Mouse (Mus musculus): ENCODE measurements at regions not wholly inside any gene's neighbourhood (a gene's known extent, or its start where the extent isn't known, plus 50 kb on each side); places are given as distances from the start of the nearest gene placed in this dataset.

GRCm38 (mm10) chr1:137461189-137461588, 500.9 kb upstream of the Nr5a2 start:
- 100% methylated on average over 1 of the region's 1 CpGs for WGBS

GRCm38 (mm10) chr1:137453446-137454208, 493.4 kb upstream of the Nr5a2 start:
- Histone ChIP-seq H3K4me1 (ENCODE audit: control insufficient read depth, insufficient read depth, insufficient read length) (no peaks in the 10 kb centered on the region), H3K27ac (ENCODE audit: insufficient read depth, low read length) (no peak overlapping the region), H3K27me3 (ENCODE audit: control insufficient read depth, insufficient read depth, low read length) (no peaks in the 10 kb centered on the region), H3K36me3 (ENCODE audit: control insufficient read depth, insufficient read depth, low read length) (no peaks in the 10 kb centered on the region), H3K4me3 (ENCODE audit: extremely low read depth, insufficient read depth, insufficient read length) (no peak overlapping the region)
- no peak for TF ChIP-seq CTCF (IDR thresholded peaks at IDR 0.05; ENCODE audit: extremely low read depth, insufficient read depth, insufficient read length, insufficient replicate concordance)
- TF ChIP-seq POLR2A (IDR thresholded peaks at IDR 0.05; ENCODE audit: low read depth, low read length): no peak
- DNase-seq (ENCODE audit: low read depth in 1 of 2, low spot score in 2 of 2): no peak
- 87% methylated on average over 7 of the region's 7 CpGs for WGBS

More at GRCm38 (mm10) chr1:137461189-137461588, 500.9 kb upstream of the Nr5a2 start:
- DNase-seq (ENCODE audit: low read depth in 1 of 2, low spot score in 2 of 2): no peak
- Histone ChIP-seq H3K36me3 (ENCODE audit: control insufficient read depth, insufficient read depth, low read length) (no peaks in the 10 kb centered on the region), H3K27ac (ENCODE audit: insufficient read depth, low read length) (no peak overlapping the region), H3K4me3 (ENCODE audit: extremely low read depth, insufficient read depth, insufficient read length) (no peak overlapping the region), H3K4me1 (ENCODE audit: control insufficient read depth, insufficient read depth, insufficient read length) (no peaks in the 10 kb centered on the region), H3K27me3 (ENCODE audit: control insufficient read depth, insufficient read depth, low read length) (no peaks in the 10 kb centered on the region)
- TF ChIP-seq CTCF (IDR thresholded peaks at IDR 0.05; ENCODE audit: extremely low read depth, insufficient read depth, insufficient read length, insufficient replicate concordance) (no peak), POLR2A (IDR thresholded peaks at IDR 0.05; ENCODE audit: low read depth, low read length) (no peak)

DNA sequence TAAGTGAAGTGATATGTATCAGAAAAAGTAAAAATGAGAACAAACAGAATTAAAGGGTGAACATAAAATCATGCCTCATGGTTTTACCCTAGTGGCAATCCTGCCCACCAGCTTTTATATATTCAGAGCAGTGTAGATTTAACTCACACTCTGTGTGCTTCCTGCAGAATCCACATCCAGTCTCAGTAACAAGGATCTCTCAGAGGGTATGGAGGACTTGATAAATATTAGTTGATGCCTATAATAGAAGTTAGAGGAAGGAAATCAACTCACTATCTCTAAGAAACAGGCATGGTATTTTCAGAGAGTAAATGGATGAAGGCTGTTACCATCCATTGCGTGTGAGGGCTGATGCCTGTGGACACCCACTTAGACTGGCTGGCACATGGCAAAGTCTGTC, 492.5 kb upstream of the Nr5a2 start:
- H3K4me1 ChIP-seq (ENCODE audit: control insufficient read depth, insufficient read depth, insufficient read length): no peaks in the 10 kb centered on the region

GRCm38 (mm10) chr1:137446497-137446896, 486.2 kb upstream of the Nr5a2 start:
- Histone ChIP-seq H3K4me1 (ENCODE audit: control insufficient read depth, insufficient read depth, insufficient read length) (no peaks in the 10 kb centered on the region), H3K36me3 (ENCODE audit: control insufficient read depth, insufficient read depth, low read length) (no peaks in the 10 kb centered on the region), H3K27ac (ENCODE audit: insufficient read depth, low read length) (no peak overlapping the region), H3K27me3 (ENCODE audit: control insufficient read depth, insufficient read depth, low read length) (no peaks in the 10 kb centered on the region), H3K4me3 (ENCODE audit: extremely low read depth, insufficient read depth, insufficient read length) (no peak overlapping the region)
- DNase-seq (ENCODE audit: low read depth in 1 of 2, low spot score in 2 of 2): no peak
- TF ChIP-seq CTCF (IDR thresholded peaks at IDR 0.05; ENCODE audit: extremely low read depth, insufficient read depth, insufficient read length, insufficient replicate concordance) (no peak), POLR2A (IDR thresholded peaks at IDR 0.05; ENCODE audit: low read depth, low read length) (no peak)
- WGBS: 84% methylated on average over 3 of the region's 3 CpGs

More for the DNA sequence above, 492.5 kb upstream of the Nr5a2 start:
- Histone ChIP-seq H3K27ac (ENCODE audit: insufficient read depth, low read length) (no peak overlapping the region), H3K27me3 (ENCODE audit: control insufficient read depth, insufficient read depth, low read length) (no peaks in the 10 kb centered on the region), H3K36me3 (ENCODE audit: control insufficient read depth, insufficient read depth, low read length) (no peaks in the 10 kb centered on the region), H3K4me3 (ENCODE audit: extremely low read depth, insufficient read depth, insufficient read length) (no peak overlapping the region)
- TF ChIP-seq CTCF (IDR thresholded peaks at IDR 0.05; ENCODE audit: extremely low read depth, insufficient read depth, insufficient read length, insufficient replicate concordance): no peak
- no peak for TF ChIP-seq POLR2A (IDR thresholded peaks at IDR 0.05; ENCODE audit: low read depth, low read length)
- no peak for DNase-seq (ENCODE audit: low read depth in 1 of 2, low spot score in 2 of 2)
- 78% methylated on average over 1 of the region's 1 CpGs for WGBS

GRCm38 (mm10) chr1:137428110-137428509, 467.9 kb upstream of the Nr5a2 start:
- WGBS: 95% methylated on average over 1 of the region's 1 CpGs
- Histone ChIP-seq H3K27ac (ENCODE audit: insufficient read depth, low read length) (no peak overlapping the region), H3K4me1 (ENCODE audit: control insufficient read depth, insufficient read depth, insufficient read length) (no peaks in the 10 kb centered on the region), H3K36me3 (ENCODE audit: control insufficient read depth, insufficient read depth, low read length) (no peaks in the 10 kb centered on the region), H3K27me3 (ENCODE audit: control insufficient read depth, insufficient read depth, low read length) (no peaks in the 10 kb centered on the region), H3K4me3 (ENCODE audit: extremely low read depth, insufficient read depth, insufficient read length) (no peak overlapping the region)
- DNase-seq (ENCODE audit: low read depth in 1 of 2, low spot score in 2 of 2): no peak
- TF ChIP-seq POLR2A (IDR thresholded peaks at IDR 0.05; ENCODE audit: low read depth, low read length) (no peak), CTCF (IDR thresholded peaks at IDR 0.05; ENCODE audit: extremely low read depth, insufficient read depth, insufficient read length, insufficient replicate concordance) (no peak)

DNA sequence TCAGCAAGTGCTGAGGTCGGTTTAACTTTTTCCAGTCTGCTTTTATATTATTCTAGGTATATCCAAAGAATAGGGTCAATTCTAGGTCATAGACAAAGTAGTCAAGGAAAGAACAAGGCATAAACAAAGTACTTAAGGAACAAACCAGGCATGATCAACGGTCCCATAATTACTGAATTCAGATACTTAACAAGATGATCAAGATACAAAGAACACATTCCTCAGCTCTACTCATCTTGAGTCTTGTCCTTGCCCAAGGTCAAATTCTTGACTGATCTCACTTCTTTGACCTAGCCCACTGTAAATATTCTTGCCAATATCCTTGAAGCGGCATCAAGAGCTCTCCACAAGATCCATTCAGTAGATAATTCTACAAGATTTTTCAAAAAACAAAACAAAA, 458.1 kb upstream of the Nr5a2 start:
- Histone ChIP-seq H3K27ac (ENCODE audit: insufficient read depth, low read length) (no peak overlapping the region), H3K27me3 (ENCODE audit: control insufficient read depth, insufficient read depth, low read length) (no peaks in the 10 kb centered on the region), H3K4me1 (ENCODE audit: control insufficient read depth, insufficient read depth, insufficient read length) (no peaks in the 10 kb centered on the region), H3K4me3 (ENCODE audit: extremely low read depth, insufficient read depth, insufficient read length) (no peak overlapping the region), H3K36me3 (ENCODE audit: control insufficient read depth, insufficient read depth, low read length) (no peaks in the 10 kb centered on the region)
- TF ChIP-seq CTCF (IDR thresholded peaks at IDR 0.05; ENCODE audit: extremely low read depth, insufficient read depth, insufficient read length, insufficient replicate concordance) (no peak), POLR2A (IDR thresholded peaks at IDR 0.05; ENCODE audit: low read depth, low read length) (no peak)
- DNase-seq (ENCODE audit: low read depth in 1 of 2, low spot score in 2 of 2): no peak
- 87% methylated on average over 3 of the region's 3 CpGs for WGBS

DNA sequence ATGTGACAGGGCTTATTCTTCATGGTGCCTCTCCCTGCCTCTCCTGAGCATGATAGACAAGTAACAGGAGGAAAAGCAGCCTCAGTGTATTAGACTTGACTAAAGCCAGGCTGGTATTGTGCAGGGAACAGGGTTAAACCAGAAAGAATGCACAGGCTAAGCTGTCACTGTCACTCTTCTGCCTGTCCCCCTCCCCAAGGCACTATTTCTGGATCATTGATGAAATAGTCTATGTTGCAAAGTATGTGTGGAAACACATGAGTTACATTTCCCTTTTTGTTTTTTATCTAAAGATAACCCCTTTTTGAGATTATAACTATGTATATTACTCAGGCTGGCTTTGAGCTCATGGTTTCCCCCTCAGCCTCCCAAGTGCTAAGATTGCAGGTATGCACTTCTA, 436.5 kb upstream of the Nr5a2 start:
- Histone ChIP-seq H3K27ac (ENCODE audit: insufficient read depth, low read length) (no peak overlapping the region), H3K27me3 (ENCODE audit: control insufficient read depth, insufficient read depth, low read length) (no peaks in the 10 kb centered on the region), H3K4me1 (ENCODE audit: control insufficient read depth, insufficient read depth, insufficient read length) (no peaks in the 10 kb centered on the region), H3K36me3 (ENCODE audit: control insufficient read depth, insufficient read depth, low read length) (no peaks in the 10 kb centered on the region), H3K4me3 (ENCODE audit: extremely low read depth, insufficient read depth, insufficient read length) (no peak overlapping the region)
- TF ChIP-seq CTCF (IDR thresholded peaks at IDR 0.05; ENCODE audit: extremely low read depth, insufficient read depth, insufficient read length, insufficient replicate concordance): no peak
- TF ChIP-seq POLR2A (IDR thresholded peaks at IDR 0.05; ENCODE audit: low read depth, low read length): no peak
- no peak for DNase-seq (ENCODE audit: low read depth in 1 of 2, low spot score in 2 of 2)

Data from spleen, adult 2 months (tissue).